Mouse (Mus musculus): Measurements from ENCODE around the gene Flrt2.

GRCm38 (mm10) chr12:95675711-95676110 is 16.3 kb upstream of the Flrt2 start:
- no peak for TF ChIP-seq POLR2A (IDR thresholded peaks at IDR 0.05; ENCODE audit: low read depth, low read length)
- no peak for TF ChIP-seq CTCF (conservative IDR thresholded peaks at IDR 0.05 in 1 of 2, IDR thresholded peaks at IDR 0.05 in 1 of 2; ENCODE audit: low read depth in 2 of 2, low read length in 2 of 2)
- no peak for TF ChIP-seq USF1 (IDR thresholded peaks at IDR 0.05; ENCODE audit: low read depth, low read length)
- TF ChIP-seq HCFC1 (IDR thresholded peaks at IDR 0.05; ENCODE audit: low read depth, low read length): no peak
- no peak for TF ChIP-seq EP300 (IDR thresholded peaks at IDR 0.05; ENCODE audit: low read length)
- TF ChIP-seq TBP (conservative IDR thresholded peaks at IDR 0.05; ENCODE audit: low read depth, low read length): no peak
- no peak for TF ChIP-seq KAT2A (IDR thresholded peaks at IDR 0.05; ENCODE audit: insufficient replicate concordance, low read length)
